Mouse (Mus musculus) lung, embryonic 14.5 days (tissue): Measurements from ENCODE around the gene Dixdc1. TPM values are rescaled to one million over a fixed set of nuclear protein-coding genes. Genes with fewer than 3 reads are reported as not detected.
"Not testable (repeated sequence)": the region's sequence is repeated elsewhere in the genome, so short reads cannot be mapped to it uniquely, and the experiment has no call there.

Experiments
- ATAC-seq: fragments of 200-750 bp; cut with Nextera tagmentation; 2 replicates; pipeline ENCODE4 v1.8.0; 2017; ENCODE audit warnings: mild to moderate bottlenecking, moderate TSS enrichment, moderate library complexity; ENCODE audit not compliant: insufficient read depth
- DNase-seq: peaks from one replicate; pipeline ENCODE4 v3.0.0-alpha.2; 2015
- H3K27ac ChIP-seq: fragments of 300-500 bp; sonication (generic); 2 replicates; pipeline ENCODE4 v1.5.1; 2014; ENCODE audit warnings: low read depth, mild to moderate bottlenecking, moderate library complexity
- H3K27me3 ChIP-seq: fragments of 300-500 bp; sonication (generic); 2 replicates; pipeline ENCODE4 v1.6.1; 2014; ENCODE audit warnings: low read length, control low read depth; ENCODE audit not compliant: insufficient read depth
- H3K36me3 ChIP-seq: fragments of 300-500 bp; sonication (generic); 2 replicates; pipeline ENCODE4 v1.6.1; 2014; ENCODE audit warnings: control low read depth; ENCODE audit not compliant: insufficient read depth
- H3K4me1 ChIP-seq: fragments of 300-500 bp; sonication (generic); 2 replicates; pipeline ENCODE4 v1.6.1; 2014; ENCODE audit warnings: antibody characterized with exemption, control low read depth; ENCODE audit not compliant: insufficient read depth
- H3K4me2 ChIP-seq: fragments of 300-500 bp; sonication (generic); 2 replicates; pipeline ENCODE4 v1.6.1; 2014; ENCODE audit warnings: mild to moderate bottlenecking
- H3K4me3 ChIP-seq: fragments of 300-500 bp; sonication (generic); 2 replicates; pipeline ENCODE4 v1.5.1; 2014; ENCODE audit warnings: low read depth, low read length
- H3K9ac ChIP-seq: fragments of 300-500 bp; sonication (generic); 2 replicates; pipeline ENCODE4 v1.6.1; 2014
- H3K9me3 ChIP-seq: fragments of 300-500 bp; sonication (generic); 2 replicates; pipeline ENCODE4 v1.6.1; 2016; ENCODE audit warnings: low read depth, low read length, control low read depth
- CTCF ChIP-seq: IDR thresholded peaks from 2 replicates; pipeline ENCODE4 v1.5.1; 2016; ENCODE audit warnings: antibody characterized with exemption, low read depth
- WGBS: fragments of 180-500 bp; shearing (Covaris S2); extraction: QIAGEN DNeasy Blood & Tissue Kit; methylation state at CpG from one replicate; pipeline ENCODE4 v1.1.7; 2014; 5-methylcytosine and 5-hydroxymethylcytosine counted together
- polyA plus RNA-seq: library from polyadenylated mRNA; unstranded; fragments of >200 nt; fragmentation: Nextera tagmentation; extraction: Ambion mirVana; gene quantifications from 2 replicates; pipeline ENCODE4 v1.2.1, GENCODE M21; 2014

Gene Dixdc1
- polyA plus RNA-seq, 1 experiment from 2014 or later, result 11.6 TPM

DNA sequence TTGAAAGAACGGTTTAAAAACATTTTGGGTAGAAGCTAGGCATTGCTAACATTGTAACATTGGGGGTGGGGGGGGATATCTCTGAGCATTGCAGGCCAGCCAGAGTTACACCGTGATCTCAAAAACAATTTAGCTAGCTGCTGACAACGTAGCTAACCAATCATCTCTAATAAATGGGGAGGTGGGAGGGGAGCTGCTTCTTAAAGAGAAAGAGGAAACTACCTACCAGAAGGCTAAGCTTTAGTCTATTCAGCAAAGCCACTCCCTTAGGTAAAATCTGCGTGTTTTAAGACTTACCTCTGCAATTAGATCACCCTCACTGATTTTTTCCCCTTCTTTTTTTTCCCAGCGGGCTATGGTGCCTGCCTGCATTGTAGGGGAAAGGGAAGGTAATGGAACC, 80.9 kb downstream of the Dixdc1 start:
- peak overlapping the region; percentile 80 for H3K4me2 ChIP-seq
- H3K9me3 ChIP-seq, result no peaks in the 10 kb centered on the region
- 18% methylated on average over 5 of the region's 5 CpGs for WGBS
- peaks cover 5% of the 10 kb centered on the region; the same call in 1 of the 2 replicates for H3K4me1 ChIP-seq
- TF ChIP-seq CTCF, result no peak
- peak; percentile 2 for DNase-seq
- no peak overlapping the region for H3K27ac ChIP-seq
- H3K4me3 ChIP-seq, result peak overlapping the region; percentile 87
- H3K36me3 ChIP-seq, result peaks cover 20% of the 10 kb centered on the region
- H3K27me3 ChIP-seq, result no peaks in the 10 kb centered on the region
- H3K9ac ChIP-seq, result peak overlapping the region; percentile 89
- no peak for ATAC-seq

DNA sequence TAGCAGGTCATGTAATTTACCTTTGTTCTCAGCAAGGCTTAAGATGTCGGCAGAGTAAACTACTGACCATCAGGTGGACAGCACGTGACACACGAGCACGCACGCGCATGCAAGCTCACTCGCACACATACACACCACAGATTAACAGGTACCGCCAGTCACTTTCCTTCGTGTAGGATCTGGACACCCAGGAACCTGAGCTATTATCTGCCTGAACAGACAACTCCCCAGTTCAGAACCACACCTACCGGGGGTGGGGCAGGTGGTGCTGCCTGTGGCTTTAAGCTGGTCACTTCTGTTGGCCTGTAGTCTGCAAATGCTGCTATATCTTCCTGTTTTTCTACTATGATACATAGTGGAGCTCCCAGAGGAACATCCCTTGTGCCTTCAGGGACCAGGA, 88.8 kb downstream of the Dixdc1 start:
- H3K9me3 ChIP-seq, result no peaks in the 10 kb centered on the region
- no peak overlapping the region for H3K4me2 ChIP-seq
- DNase-seq (no peak), ATAC-seq (no peak)
- no peaks in the 10 kb centered on the region for H3K4me1 ChIP-seq
- TF ChIP-seq CTCF, result no peak
- no peak overlapping the region for H3K4me3 ChIP-seq
- 94% methylated on average over 10 of the region's 10 CpGs for WGBS
- peaks cover 82% of the 10 kb centered on the region for H3K36me3 ChIP-seq
- no peak overlapping the region for H3K27ac ChIP-seq
- H3K9ac ChIP-seq, result no peak overlapping the region
- H3K27me3 ChIP-seq, result no peaks in the 10 kb centered on the region

DNA sequence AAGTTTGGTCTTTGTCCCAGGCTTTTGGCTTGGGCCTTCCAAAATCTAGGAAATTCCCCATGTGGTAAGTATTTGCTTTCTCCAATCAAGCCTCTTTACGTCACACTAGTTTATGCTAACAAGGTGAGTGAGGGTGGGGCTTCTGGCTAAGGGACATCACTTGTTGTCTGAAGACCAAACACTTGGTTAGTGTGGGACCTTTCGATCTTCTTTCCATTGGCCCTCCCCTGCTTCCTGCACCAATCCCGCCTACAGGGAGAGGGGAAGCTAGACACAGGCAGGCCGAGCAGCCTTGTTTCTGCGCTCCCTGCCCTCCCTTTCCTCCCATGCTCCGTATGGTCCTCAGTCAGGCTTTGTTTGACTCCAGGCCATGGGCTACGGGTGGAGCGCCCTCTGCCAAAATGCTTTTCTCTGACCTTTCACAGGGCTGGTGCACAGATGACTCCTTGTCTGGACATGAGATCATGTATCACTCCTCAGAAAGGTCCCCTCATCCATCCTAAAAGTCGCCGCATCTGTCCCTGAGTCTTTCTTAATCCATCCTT, 92.4 kb downstream of the Dixdc1 start:
- no peak overlapping the region for H3K9ac ChIP-seq
- ATAC-seq (no peak), DNase-seq (no peak)
- H3K4me1 ChIP-seq, result no peaks in the 10 kb centered on the region
- TF ChIP-seq CTCF, result no peak
- H3K4me3 ChIP-seq, result no peak overlapping the region
- no peaks in the 10 kb centered on the region for H3K27me3 ChIP-seq
- peaks cover 92% of the 10 kb centered on the region for H3K36me3 ChIP-seq
- WGBS, result 79% methylated on average over 10 of the region's 10 CpGs
- H3K9me3 ChIP-seq, result no peaks in the 10 kb centered on the region
- no peak overlapping the region for H3K4me2 ChIP-seq
- no peak overlapping the region for H3K27ac ChIP-seq

DNA sequence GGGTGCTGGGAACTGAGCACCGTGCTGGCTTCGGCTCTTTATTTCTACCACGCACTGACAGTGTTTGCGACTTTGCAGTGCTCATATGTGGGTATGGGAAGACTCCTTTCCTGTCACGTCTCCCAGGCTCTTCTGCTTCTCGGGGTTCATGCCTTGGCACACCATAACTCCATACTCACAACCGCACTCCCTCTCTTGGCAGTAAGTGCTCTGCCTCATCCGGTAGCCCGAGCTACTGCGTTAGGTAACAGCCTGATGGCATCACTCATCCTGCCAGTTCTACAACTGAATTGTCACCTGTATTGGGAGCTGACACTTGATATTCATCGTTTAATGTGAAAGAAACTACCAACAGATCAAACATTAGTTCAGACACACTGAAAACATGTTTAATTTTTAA, 105.0 kb downstream of the Dixdc1 start:
- TF ChIP-seq CTCF, result no peak
- no peak overlapping the region for H3K9ac ChIP-seq
- H3K9me3 ChIP-seq, result no peaks in the 10 kb centered on the region
- H3K4me1 ChIP-seq, result no peaks in the 10 kb centered on the region
- no peaks in the 10 kb centered on the region for H3K27me3 ChIP-seq
- 91% methylated on average over 11 of the region's 11 CpGs for WGBS
- ATAC-seq, result no peak
- DNase-seq, result no peak
- no peak overlapping the region for H3K4me3 ChIP-seq
- H3K36me3 ChIP-seq, result peaks cover 50% of the 10 kb centered on the region
- no peak overlapping the region for H3K4me2 ChIP-seq
- H3K27ac ChIP-seq, result no peak overlapping the region

DNA sequence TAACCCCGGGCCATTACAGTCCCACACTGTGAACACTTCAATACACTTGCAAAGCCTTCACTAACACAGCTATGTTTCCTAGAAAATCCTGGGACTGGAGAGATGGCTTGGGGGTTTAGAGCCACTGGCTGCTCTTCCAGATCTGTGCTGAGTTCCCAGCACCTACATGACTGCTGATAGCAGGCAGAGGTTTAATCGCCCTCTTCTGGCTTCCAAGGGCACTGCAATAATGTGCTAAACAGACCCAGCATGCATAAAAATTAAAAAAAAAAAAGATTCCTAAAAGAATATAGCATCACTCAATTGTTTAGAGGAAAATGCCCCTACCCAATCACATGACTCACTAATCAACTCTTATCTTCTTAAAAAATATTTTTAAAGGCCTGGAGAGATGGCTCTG, 106.3 kb downstream of the Dixdc1 start:
- no peak overlapping the region for H3K27ac ChIP-seq
- DNase-seq (peak; percentile 44), ATAC-seq (no peak)
- peaks cover 40% of the 10 kb centered on the region for H3K36me3 ChIP-seq
- H3K4me1 ChIP-seq, result no peaks in the 10 kb centered on the region
- H3K27me3 ChIP-seq, result no peaks in the 10 kb centered on the region
- H3K9me3 ChIP-seq, result no peaks in the 10 kb centered on the region
- 61% methylated on average over 2 of the region's 2 CpGs for WGBS
- peak; percentile 43 for TF ChIP-seq CTCF
- no peak overlapping the region for H3K4me3 ChIP-seq
- H3K9ac ChIP-seq, result no peak overlapping the region
- H3K4me2 ChIP-seq, result no peak overlapping the region

DNA sequence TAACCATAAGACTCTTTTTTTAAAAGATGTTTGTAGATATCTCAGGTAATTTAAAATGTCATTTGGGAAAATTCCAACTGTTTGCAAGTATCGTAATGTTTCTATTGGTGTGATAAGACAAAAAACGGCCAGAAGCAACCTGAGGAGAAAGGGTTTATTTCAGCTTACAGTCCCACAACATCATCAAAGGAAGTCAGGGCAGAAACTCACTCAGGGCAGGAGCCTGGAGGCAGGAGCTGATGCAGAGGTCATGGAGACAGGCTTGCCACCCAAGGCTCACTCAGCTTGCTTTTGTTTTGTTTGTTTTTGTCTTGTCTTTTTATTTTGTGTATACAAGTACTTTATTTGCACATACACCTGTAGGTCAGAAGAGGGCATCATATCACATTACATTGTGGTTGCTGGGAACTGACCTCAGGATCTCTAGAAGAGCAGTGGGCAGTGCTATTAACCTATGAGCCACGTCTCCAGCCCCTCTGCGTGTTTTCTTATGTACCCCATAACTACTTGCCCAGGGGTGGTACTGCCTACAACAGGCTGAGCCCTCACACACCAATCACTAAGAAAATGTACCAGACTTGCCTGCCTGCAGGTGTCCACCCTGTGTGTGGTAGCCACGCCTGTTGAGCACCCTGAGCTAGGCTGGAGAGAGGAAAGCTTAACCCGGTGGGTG, 107.2 kb downstream of the Dixdc1 start:
- Histone ChIP-seq H3K9ac (no peak overlapping the region), H3K27ac (no peak overlapping the region), H3K4me2 (no peak overlapping the region), H3K36me3 (peaks cover 32% of the 10 kb centered on the region), H3K4me1 (no peaks in the 10 kb centered on the region), H3K4me3 (no peak overlapping the region), H3K9me3 (no peaks in the 10 kb centered on the region), H3K27me3 (no peaks in the 10 kb centered on the region)
- DNase-seq (no peak), ATAC-seq (no peak)
- TF ChIP-seq CTCF, result no peak
- WGBS, result 75% methylated on average over 6 of the region's 6 CpGs

DNA sequence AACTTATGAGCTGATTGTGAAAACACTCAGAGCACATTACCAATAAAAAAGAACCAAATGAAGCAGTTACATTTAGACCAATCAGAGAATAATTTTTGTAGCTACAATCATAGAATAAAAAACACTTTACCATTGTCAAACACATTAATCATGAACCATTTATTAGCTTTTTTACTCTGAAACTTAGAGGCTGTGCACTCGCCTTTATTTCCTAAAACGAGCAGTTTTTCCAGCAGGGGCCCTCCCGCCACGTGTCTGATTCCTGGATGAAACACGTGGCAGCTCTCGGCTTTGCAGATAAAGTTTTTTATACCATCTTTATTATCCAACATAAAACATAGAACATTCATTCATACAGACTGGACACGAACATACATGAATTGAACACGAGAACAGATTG, 108.4 kb downstream of the Dixdc1 start:
- ATAC-seq, H3K9me3 ChIP-seq, DNase-seq, H3K4me3 ChIP-seq, H3K9ac ChIP-seq, H3K4me2 ChIP-seq, H3K27me3 ChIP-seq, H3K4me1 ChIP-seq, H3K27ac ChIP-seq: not testable (repeated sequence)
- 93% methylated on average over 6 of the region's 8 CpGs for WGBS
- H3K36me3 ChIP-seq, result peaks cover 22% of the 10 kb centered on the region
